Mouse (Mus musculus) hindbrain, embryonic 16.5 days (tissue): Measurements from ENCODE around the gene Pygl. TPM values are rescaled to one million over a fixed set of nuclear protein-coding genes. Genes with fewer than 3 reads are reported as not detected.

Experiments
- ATAC-seq: fragments of 200-750 bp; cut with Nextera tagmentation; 2 replicates; pipeline ENCODE4 v1.8.0; 2017; ENCODE audit warnings: moderate TSS enrichment, moderate library complexity
- H3K27ac ChIP-seq: fragments of 300-500 bp; sonication (generic); 2 replicates; pipeline ENCODE4 v1.5.1; 2014; ENCODE audit warnings: low read depth, mild to moderate bottlenecking, control low read depth, low read length, moderate library complexity
- H3K27me3 ChIP-seq: fragments of 300-500 bp; sonication (generic); replicated peaks from 2 replicates; pipeline ENCODE4 v1.6.1; 2014; ENCODE audit warnings: low read length; ENCODE audit not compliant: control insufficient read depth, insufficient read depth
- H3K36me3 ChIP-seq: fragments of 300-500 bp; sonication (generic); 2 replicates; pipeline ENCODE4 v1.6.1; 2014; ENCODE audit warnings: mild to moderate bottlenecking, low read length, moderate library complexity, mixed read lengths; ENCODE audit not compliant: control insufficient read depth, insufficient read depth
- H3K4me1 ChIP-seq: fragments of 300-500 bp; sonication (generic); 2 replicates; pipeline ENCODE4 v1.6.1; 2014; ENCODE audit warnings: low read depth, low read length; ENCODE audit not compliant: control insufficient read depth, insufficient read depth
- H3K4me2 ChIP-seq: fragments of 300-500 bp; sonication (generic); 2 replicates; pipeline ENCODE4 v1.6.1; 2014; ENCODE audit warnings: mild to moderate bottlenecking, low read length, control low read depth, moderate library complexity
- H3K4me3 ChIP-seq: fragments of 300-500 bp; sonication (generic); 2 replicates; pipeline ENCODE4 v1.5.1; 2014; ENCODE audit warnings: mild to moderate bottlenecking, low read length, control low read depth, moderate library complexity
- H3K9ac ChIP-seq: fragments of 300-500 bp; sonication (generic); 2 replicates; pipeline ENCODE4 v1.6.1; 2014; ENCODE audit warnings: low read depth, mild to moderate bottlenecking, control low read depth, low read length, moderate library complexity
- H3K9me3 ChIP-seq: fragments of 300-500 bp; sonication (generic); 2 replicates; pipeline ENCODE4 v1.6.1; 2014; ENCODE audit warnings: mild to moderate bottlenecking, low read length, moderate library complexity; ENCODE audit not compliant: control insufficient read depth
- WGBS: fragments of 180-500 bp; shearing (Covaris S2); extraction: QIAGEN DNeasy Blood & Tissue Kit; methylation state at CpG from one replicate; pipeline ENCODE4 v1.1.7; 2014; 5-methylcytosine and 5-hydroxymethylcytosine counted together
- polyA plus RNA-seq: library from polyadenylated mRNA; unstranded; fragments of >200 nt; fragmentation: Nextera tagmentation; extraction: Ambion mirVana; gene quantifications from 2 replicates; pipeline ENCODE4 v1.2.1, GENCODE M21; 2015

The Pygl gene
- polyA plus RNA-seq, 1 experiment from 2014 or later: 9.6 TPM

DNA sequence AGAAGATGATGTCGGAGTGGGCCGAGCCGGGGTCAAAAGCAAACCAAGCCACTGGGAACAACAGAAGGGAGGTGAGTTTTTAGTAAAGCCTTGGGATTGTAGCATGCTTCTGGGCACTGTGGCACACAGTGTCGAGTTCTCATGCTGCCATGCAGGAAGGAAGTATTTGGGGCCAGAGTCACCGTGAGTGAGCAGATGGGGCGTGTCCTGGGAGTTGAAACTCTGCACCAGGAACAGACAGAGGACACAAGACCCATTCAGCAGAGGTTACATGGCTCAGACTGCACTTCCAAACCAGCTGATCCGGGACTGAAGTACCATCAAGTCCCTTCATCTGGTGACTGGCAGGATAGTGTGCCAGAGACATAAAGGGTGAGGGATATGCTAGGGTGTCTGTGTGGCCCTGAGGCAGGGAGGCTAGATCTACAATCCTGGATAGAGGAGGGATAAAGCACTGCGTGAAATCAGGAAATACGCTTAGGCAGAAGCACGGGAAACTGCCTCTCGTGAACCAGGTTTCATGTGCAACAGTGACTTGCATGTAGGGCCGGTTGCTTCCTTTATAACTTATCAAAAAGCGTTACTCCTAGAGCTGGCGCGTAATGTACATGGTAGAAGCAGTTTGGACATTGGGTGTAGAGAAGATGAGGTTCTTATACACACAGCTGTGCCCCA is 20.1 kb upstream of the Pygl start:
- Histone ChIP-seq H3K9ac (no peak overlapping the region), H3K4me3 (no peak overlapping the region), H3K27ac (no peak overlapping the region), H3K36me3 (no peaks in the 10 kb centered on the region), H3K27me3 (no peaks in the 10 kb centered on the region), H3K9me3 (no peaks in the 10 kb centered on the region), H3K4me1 (no peaks in the 10 kb centered on the region; the same call in 1 of the 2 replicates), H3K4me2 (no peak overlapping the region)
- ATAC-seq: no peak
- 83% methylated on average over 15 of the region's 15 CpGs for WGBS

DNA sequence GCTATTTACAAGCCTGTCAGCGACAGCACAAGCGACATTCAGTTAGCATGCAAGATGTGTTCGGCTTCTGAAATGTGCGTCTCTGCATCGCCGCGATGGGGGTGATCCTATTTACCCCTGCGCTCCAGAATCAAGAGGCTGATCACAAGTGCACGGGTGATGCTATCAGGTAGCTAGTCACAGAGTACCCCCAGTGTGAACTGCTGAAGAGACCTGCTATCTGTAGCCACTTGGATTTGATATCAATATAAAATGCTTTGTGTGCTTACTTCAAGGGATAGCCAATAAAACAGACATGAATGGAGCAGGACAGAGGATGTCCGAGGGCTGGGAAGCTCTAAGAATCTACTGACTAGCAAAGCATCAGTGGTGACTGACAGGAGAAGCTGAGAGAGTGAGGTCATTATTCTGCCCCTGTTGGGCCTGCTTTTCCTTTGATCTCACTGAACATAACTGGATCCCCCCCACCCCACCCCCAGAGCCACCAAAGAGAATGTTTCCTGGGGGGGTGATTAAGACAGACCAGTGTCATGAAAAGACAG is 18.4 kb upstream of the Pygl start:
- no peak overlapping the region for H3K4me3 ChIP-seq
- H3K36me3 ChIP-seq: no peaks in the 10 kb centered on the region
- H3K9ac ChIP-seq: no peak overlapping the region
- ATAC-seq: no peak
- no peak overlapping the region for H3K4me2 ChIP-seq
- H3K27ac ChIP-seq: no peak overlapping the region
- H3K9me3 ChIP-seq: no peaks in the 10 kb centered on the region
- no peaks in the 10 kb centered on the region for H3K27me3 ChIP-seq
- 62% methylated on average over 10 of the region's 10 CpGs for WGBS
- no peaks in the 10 kb centered on the region; the same call in 1 of the 2 replicates for H3K4me1 ChIP-seq

DNA sequence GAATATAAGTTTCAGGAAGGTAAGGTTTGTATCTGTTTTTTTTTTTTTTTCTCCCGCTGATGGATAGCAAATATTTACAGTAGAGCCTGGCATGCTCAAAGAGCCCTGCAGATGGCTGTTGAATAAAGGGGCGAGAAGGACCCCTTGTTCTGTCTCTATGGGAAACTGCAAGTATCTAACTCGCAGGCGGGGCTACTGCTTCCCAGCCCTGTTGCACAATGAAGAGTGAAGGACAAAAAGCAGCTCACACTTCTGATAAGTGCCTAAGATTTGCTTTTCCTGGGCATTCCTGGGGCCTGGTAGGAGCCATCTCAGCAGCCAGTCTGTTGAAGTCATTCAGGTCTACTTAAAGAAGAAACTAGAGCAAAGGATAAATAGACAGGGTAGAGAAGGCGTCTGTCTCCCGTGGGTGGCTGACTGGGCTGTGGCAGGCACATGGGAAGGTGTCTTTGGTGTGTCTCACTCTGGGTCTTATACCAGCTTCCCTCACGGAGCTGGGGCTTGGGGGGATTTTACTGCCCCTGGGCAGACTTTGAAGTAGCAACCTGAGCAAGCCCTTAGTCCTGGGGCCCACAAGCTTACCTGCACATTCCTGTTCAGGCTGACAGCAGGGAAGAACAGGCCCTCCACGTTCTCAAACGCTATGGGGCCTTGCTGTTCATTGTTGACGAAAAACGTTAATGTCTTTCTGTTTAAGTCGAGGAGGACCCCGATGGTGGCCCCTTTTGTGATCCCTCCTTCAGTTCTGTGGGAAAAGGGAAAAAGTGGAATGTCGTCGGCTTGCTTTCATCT is 16.6 kb upstream of the Pygl start:
- no peaks in the 10 kb centered on the region; the same call in 1 of the 2 replicates for H3K4me1 ChIP-seq
- H3K27ac ChIP-seq: peak overlapping the region; percentile 36
- no peaks in the 10 kb centered on the region for H3K27me3 ChIP-seq
- 26% methylated on average over 15 of the region's 15 CpGs for WGBS
- no peak overlapping the region for H3K4me2 ChIP-seq
- no peaks in the 10 kb centered on the region for H3K36me3 ChIP-seq
- H3K9ac ChIP-seq: no peak overlapping the region
- peak; percentile 58; the same call in 1 of the 2 replicates for ATAC-seq
- no peaks in the 10 kb centered on the region for H3K9me3 ChIP-seq
- H3K4me3 ChIP-seq: no peak overlapping the region

GRCm38 (mm10) chr12:70242550-70242949 is 11.3 kb upstream of the Pygl start:
- H3K4me3 ChIP-seq: no peak overlapping the region
- no peak overlapping the region for H3K9ac ChIP-seq
- no peaks in the 10 kb centered on the region for H3K27me3 ChIP-seq
- no peak for ATAC-seq
- H3K36me3 ChIP-seq: no peaks in the 10 kb centered on the region
- 76% methylated on average over 7 of the region's 7 CpGs for WGBS
- H3K27ac ChIP-seq: no peak overlapping the region
- no peaks in the 10 kb centered on the region for H3K9me3 ChIP-seq
- H3K4me2 ChIP-seq: no peak overlapping the region
- no peaks in the 10 kb centered on the region; the same call in 1 of the 2 replicates for H3K4me1 ChIP-seq

DNA sequence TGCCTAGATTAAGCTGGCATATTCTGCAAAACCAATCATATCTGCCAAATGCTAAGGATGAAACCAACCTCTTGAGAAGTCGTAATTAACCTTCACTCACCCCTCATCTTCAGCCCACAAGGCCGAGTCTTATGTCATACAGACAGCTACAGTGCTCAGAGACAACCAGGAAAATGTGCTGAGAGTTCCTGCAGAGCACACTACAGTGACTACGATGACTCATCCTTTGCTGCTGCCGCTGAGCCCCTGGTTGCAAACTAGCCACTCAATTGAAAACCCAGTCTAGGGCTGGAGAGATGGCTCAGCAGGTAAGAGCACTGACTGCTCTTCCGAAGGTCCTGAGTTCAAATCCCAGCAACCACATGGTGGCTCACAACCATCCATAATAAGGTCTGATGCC is 8.5 kb upstream of the Pygl start:
- Histone ChIP-seq H3K36me3 (no peaks in the 10 kb centered on the region), H3K4me2 (no peak overlapping the region), H3K4me3 (no peak overlapping the region), H3K9me3 (no peaks in the 10 kb centered on the region), H3K27ac (no peak overlapping the region), H3K4me1 (peaks cover 4% of the 10 kb centered on the region), H3K9ac (no peak overlapping the region), H3K27me3 (no peaks in the 10 kb centered on the region)
- ATAC-seq: no peak
- WGBS: 78% methylated on average over 5 of the region's 5 CpGs

- no peak overlapping the region for H3K4me2 ChIP-seq
- no peak overlapping the region for H3K9ac ChIP-seq
- H3K4me1 ChIP-seq: peaks cover 5% of the 10 kb centered on the region
- H3K36me3 ChIP-seq: no peaks in the 10 kb centered on the region
- H3K4me3 ChIP-seq: no peak overlapping the region
- WGBS: 35% methylated on average over 8 of the region's 8 CpGs
- no peaks in the 10 kb centered on the region for H3K9me3 ChIP-seq
- no peaks in the 10 kb centered on the region for H3K27me3 ChIP-seq
- no peak overlapping the region for H3K27ac ChIP-seq
- 0 out of 2 replicates have a peak, but pooled peaks have one; percentile 37 for ATAC-seq
Measured at GRCm38 (mm10) chr12:70238604-70239003, 7.3 kb upstream of the Pygl start.

DNA sequence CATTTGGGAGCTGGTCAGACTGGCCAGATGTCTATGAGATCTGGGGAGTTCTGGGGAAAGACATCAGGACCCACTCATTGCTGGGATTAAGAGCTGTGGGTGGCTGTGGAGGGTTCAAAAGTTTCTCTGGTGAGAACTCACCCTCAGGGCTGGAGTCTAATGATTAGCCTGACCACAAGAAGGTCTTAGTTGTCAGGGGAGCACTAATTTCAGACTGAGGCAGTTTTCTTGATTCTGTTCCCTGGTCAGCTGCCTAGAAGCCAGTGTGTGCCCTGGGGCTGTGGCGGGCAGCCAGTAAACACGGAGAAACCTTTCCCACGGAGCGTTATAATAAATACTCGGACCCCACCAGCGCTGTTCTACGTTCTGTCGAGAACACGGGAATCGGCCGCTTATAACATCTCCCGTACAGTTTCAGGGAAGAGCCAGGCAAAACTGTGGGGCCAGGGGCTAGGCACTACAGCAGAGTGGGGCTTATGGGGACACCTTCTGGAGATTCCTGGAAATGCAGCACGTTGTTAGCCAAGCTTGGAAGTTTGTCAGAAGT is 3.7 kb upstream of the Pygl start:
- 6% methylated on average over 13 of the region's 13 CpGs for WGBS
- peak overlapping the region; percentile 38 for H3K4me3 ChIP-seq
- peak overlapping the region; percentile 55 for H3K27ac ChIP-seq
- no peaks in the 10 kb centered on the region for H3K9me3 ChIP-seq
- H3K4me2 ChIP-seq: peak overlapping the region; percentile 75
- H3K4me1 ChIP-seq: peaks cover 5% of the 10 kb centered on the region
- H3K36me3 ChIP-seq: no peaks in the 10 kb centered on the region
- ATAC-seq: peak; percentile 81
- no peaks in the 10 kb centered on the region for H3K27me3 ChIP-seq
- peak overlapping the region; percentile 61 for H3K9ac ChIP-seq

- Histone ChIP-seq H3K4me3 (no peak overlapping the region), H3K9ac (no peak overlapping the region), H3K4me2 (no peak overlapping the region), H3K27me3 (no peaks in the 10 kb centered on the region), H3K27ac (no peak overlapping the region), H3K9me3 (no peaks in the 10 kb centered on the region), H3K4me1 (peaks cover 5% of the 10 kb centered on the region), H3K36me3 (no peaks in the 10 kb centered on the region)
- WGBS: 16% methylated on average over 6 of the region's 6 CpGs
- peak; percentile 71 for ATAC-seq
Measured at GRCm38 (mm10) chr12:70234411-70234810, 3.1 kb upstream of the Pygl start.
